Mouse (Mus musculus): Measurements from ENCODE around the gene Lrrc4b. TPM values are rescaled to one million over a fixed set of nuclear protein-coding genes. Genes with fewer than 3 reads are reported as not detected.

Gene Lrrc4b
- 0.36 and 0.57 TPM in 2 replicates for polyA plus RNA-seq (2015; fragmentation: Nextera tagmentation; extraction: Ambion mirVana)

DNA sequence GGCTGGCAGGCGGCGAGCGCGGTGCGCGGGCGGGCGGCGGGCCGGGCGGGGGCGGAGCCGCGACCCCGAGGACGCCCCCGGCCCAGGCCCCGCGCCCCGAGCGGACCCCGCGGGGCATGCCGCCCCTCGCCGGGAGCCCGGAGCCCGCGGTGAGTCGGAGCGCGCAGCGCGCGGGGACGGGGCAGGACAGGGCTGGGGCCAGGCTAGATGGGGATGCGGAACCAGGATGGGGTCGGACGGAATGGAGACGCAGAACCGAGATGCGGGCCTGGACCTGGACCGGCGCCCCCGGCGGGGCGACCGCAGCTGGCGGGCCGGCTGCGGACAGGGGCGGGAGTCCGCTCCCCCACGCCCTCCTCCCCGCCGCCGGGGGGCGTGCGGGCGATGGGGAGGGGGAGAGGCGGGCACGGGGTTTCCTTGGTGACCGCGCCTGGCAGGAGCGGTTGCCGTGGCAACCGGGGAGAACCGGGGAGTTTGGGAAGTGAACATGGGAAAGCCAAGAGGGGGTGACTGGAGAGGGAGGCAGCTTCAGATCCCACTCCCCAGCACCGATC, at the start of gene Lrrc4b:
TSS of gene Lrrc4b (plus strand) at position 51 of the 554 bp plus-strand sequence.
- H3K27me3 ChIP-seq (ENCODE audit: control insufficient read depth, insufficient read depth, low read depth, low read length) = peaks cover 48% of the 10 kb centered on the region
- peak within 1 kb of the TSS; percentile 45 for H3K9ac ChIP-seq (ENCODE audit: low read length)
- H3K27ac ChIP-seq (ENCODE audit: low read length) = no peak within 1 kb of the TSS
- peak within 1 kb of the TSS; percentile 73 for H3K4me2 ChIP-seq (ENCODE audit: low read depth, low read length)
- no peaks in the 10 kb centered on the region for H3K9me3 ChIP-seq (ENCODE audit: control insufficient read depth, low read length)
- H3K4me3 ChIP-seq (ENCODE audit: low read length) = peak within 1 kb of the TSS; percentile 52
- ATAC-seq (ENCODE audit: low read depth) = peak; percentile 52
- WGBS = 0% methylated on average over 21 of the region's 69 CpGs
- no peaks in the 10 kb centered on the region for H3K36me3 ChIP-seq (ENCODE audit: control insufficient read depth, insufficient read depth, low read length)
- H3K4me1 ChIP-seq (replicated peaks; ENCODE audit: control insufficient read depth, insufficient read depth, low read length) = peaks cover 8% of the 10 kb centered on the region

DNA sequence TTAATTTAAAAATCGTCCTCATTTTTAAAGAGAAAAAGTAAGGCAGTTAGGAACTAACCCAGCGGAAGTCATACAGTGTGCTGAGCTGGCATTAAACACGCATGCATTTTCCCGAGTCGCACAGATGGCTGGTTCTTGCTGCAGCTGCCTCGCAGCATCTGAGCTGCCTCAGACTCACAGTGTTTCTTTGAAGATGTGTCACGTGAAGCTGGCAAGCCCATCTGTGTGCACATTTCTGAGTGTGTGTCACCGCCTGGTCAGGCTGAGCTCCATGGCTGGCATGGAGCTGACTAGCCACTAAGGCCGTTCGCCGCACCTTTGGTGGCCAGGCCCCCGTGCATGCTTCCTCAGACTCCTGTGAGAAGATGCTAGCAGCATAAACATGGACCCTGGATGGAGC, 46.3 kb upstream of the Lrrc4b start:
- Histone ChIP-seq H3K4me2 (ENCODE audit: low read depth, low read length) (no peak overlapping the region), H3K27me3 (ENCODE audit: control insufficient read depth, insufficient read depth, low read depth, low read length) (no peaks in the 10 kb centered on the region), H3K9me3 (ENCODE audit: control insufficient read depth, low read length) (no peaks in the 10 kb centered on the region), H3K4me3 (ENCODE audit: low read length) (no peak overlapping the region), H3K27ac (ENCODE audit: low read length) (no peak overlapping the region), H3K9ac (ENCODE audit: low read length) (no peak overlapping the region), H3K36me3 (ENCODE audit: control insufficient read depth, insufficient read depth, low read length) (no peaks in the 10 kb centered on the region), H3K4me1 (replicated peaks; ENCODE audit: control insufficient read depth, insufficient read depth, low read length) (peaks cover 7% of the 10 kb centered on the region)
- no peak for ATAC-seq (ENCODE audit: low read depth)
- 65% methylated on average over 12 of the region's 12 CpGs for WGBS

- Histone ChIP-seq H3K36me3 (ENCODE audit: control insufficient read depth, insufficient read depth, low read length) (no peaks in the 10 kb centered on the region), H3K27ac (ENCODE audit: low read length) (no peak within 1 kb of the TSS), H3K9ac (ENCODE audit: low read length) (peak within 1 kb of the TSS; percentile 59), H3K4me2 (ENCODE audit: low read depth, low read length) (peak within 1 kb of the TSS; percentile 95), H3K27me3 (ENCODE audit: control insufficient read depth, insufficient read depth, low read depth, low read length) (no peaks in the 10 kb centered on the region), H3K4me1 (replicated peaks; ENCODE audit: control insufficient read depth, insufficient read depth, low read length) (no peaks in the 10 kb centered on the region), H3K4me3 (ENCODE audit: low read length) (peak within 1 kb of the TSS; percentile 54), H3K9me3 (ENCODE audit: control insufficient read depth, low read length) (no peaks in the 10 kb centered on the region)
- 0% methylated on average over 22 of the region's 33 CpGs for WGBS
- peak; percentile 88 for ATAC-seq (ENCODE audit: low read depth)
These were observed 44.7 kb upstream of the Lrrc4b start, which contains the start of gene Syt3 for GRCm38 (mm10) chr7:44383980-44384715. Gene Syt3 (plus strand): TSS chr7:44384102.

GRCm38 (mm10) chr7:44384716-44385059, 44.1 kb upstream of the Lrrc4b start:
- peak overlapping the region; percentile 55 for H3K9ac ChIP-seq (ENCODE audit: low read length)
- peak; percentile 57; the same call in 1 of the 2 replicates for ATAC-seq (ENCODE audit: low read depth)
- 0% methylated on average over 17 of the region's 17 CpGs for WGBS
- H3K27ac ChIP-seq (ENCODE audit: low read length) = no peak overlapping the region
- peak overlapping the region; percentile 54 for H3K4me3 ChIP-seq (ENCODE audit: low read length)
- H3K27me3 ChIP-seq (ENCODE audit: control insufficient read depth, insufficient read depth, low read depth, low read length) = no peaks in the 10 kb centered on the region
- H3K4me1 ChIP-seq (replicated peaks; ENCODE audit: control insufficient read depth, insufficient read depth, low read length) = no peaks in the 10 kb centered on the region
- H3K4me2 ChIP-seq (ENCODE audit: low read depth, low read length) = peak overlapping the region; percentile 95
- no peaks in the 10 kb centered on the region for H3K9me3 ChIP-seq (ENCODE audit: control insufficient read depth, low read length)
- no peaks in the 10 kb centered on the region for H3K36me3 ChIP-seq (ENCODE audit: control insufficient read depth, insufficient read depth, low read length)

DNA sequence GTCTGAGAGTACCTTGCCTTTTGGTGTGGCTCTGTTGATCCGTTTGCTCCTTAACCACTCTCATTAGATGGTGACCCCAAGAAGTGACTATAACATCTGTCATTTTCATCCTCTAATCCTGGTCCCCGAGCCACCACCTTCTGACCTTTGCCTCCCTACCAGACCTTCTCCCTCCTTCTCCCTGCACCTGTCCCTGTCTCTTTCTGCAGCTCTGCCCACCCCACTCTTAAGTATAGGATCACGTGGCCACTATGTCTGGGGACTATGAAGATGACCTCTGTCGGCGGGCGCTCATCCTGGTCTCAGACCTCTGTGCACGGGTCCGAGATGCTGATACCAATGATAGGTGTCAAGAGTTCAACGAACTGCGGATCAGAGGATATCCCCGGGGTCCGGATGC, 43.1 kb upstream of the Lrrc4b start, which contains the start of gene 1700008O03Rik:
TSS of gene 1700008O03Rik (minus strand) at position 101 of the 400 bp plus-strand sequence.
- no peak for ATAC-seq (ENCODE audit: low read depth)
- no peaks in the 10 kb centered on the region for H3K36me3 ChIP-seq (ENCODE audit: control insufficient read depth, insufficient read depth, low read length)
- no peaks in the 10 kb centered on the region for H3K9me3 ChIP-seq (ENCODE audit: control insufficient read depth, low read length)
- no peak within 1 kb of the TSS for H3K27ac ChIP-seq (ENCODE audit: low read length)
- H3K9ac ChIP-seq (ENCODE audit: low read length) = peak within 1 kb of the TSS; percentile 55
- H3K4me2 ChIP-seq (ENCODE audit: low read depth, low read length) = peak within 1 kb of the TSS; percentile 95
- 71% methylated on average over 12 of the region's 12 CpGs for WGBS
- H3K27me3 ChIP-seq (ENCODE audit: control insufficient read depth, insufficient read depth, low read depth, low read length) = peaks cover 2% of the 10 kb centered on the region; the same call in 1 of the 2 replicates
- H3K4me1 ChIP-seq (replicated peaks; ENCODE audit: control insufficient read depth, insufficient read depth, low read length) = no peaks in the 10 kb centered on the region
- H3K4me3 ChIP-seq (ENCODE audit: low read length) = peak within 1 kb of the TSS; percentile 54

DNA sequence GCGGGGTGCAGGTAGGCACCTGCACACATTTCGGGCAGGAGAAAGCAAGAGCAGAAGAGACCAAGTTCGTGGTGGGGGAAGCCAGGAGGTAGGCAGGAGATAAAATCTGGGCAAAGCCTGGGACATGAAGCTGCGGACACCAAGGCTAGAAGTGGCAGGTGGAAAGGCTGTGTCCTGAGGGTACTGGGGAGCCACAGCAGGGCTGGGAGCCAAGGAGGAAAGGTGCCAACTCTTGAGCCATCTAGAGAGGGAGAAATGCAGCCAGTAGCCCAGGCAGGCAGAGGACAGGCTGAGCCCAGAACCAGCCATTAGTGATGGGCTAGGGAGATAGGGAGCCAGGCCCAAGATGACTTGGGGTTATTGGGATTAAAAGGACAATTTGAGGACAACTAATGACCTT, 37.0 kb upstream of the Lrrc4b start:
- WGBS = 74% methylated on average over 4 of the region's 4 CpGs

GRCm38 (mm10) chr7:44392341-44392740, 36.5 kb upstream of the Lrrc4b start:
- no peak for ATAC-seq (ENCODE audit: low read depth)
- peaks cover 2% of the 10 kb centered on the region; the same call in 1 of the 2 replicates for H3K27me3 ChIP-seq (ENCODE audit: control insufficient read depth, insufficient read depth, low read depth, low read length)
- no peak overlapping the region for H3K9ac ChIP-seq (ENCODE audit: low read length)
- H3K4me2 ChIP-seq (ENCODE audit: low read depth, low read length) = no peak overlapping the region
- no peaks in the 10 kb centered on the region for H3K9me3 ChIP-seq (ENCODE audit: control insufficient read depth, low read length)
- no peak overlapping the region for H3K27ac ChIP-seq (ENCODE audit: low read length)
- no peaks in the 10 kb centered on the region for H3K4me1 ChIP-seq (replicated peaks; ENCODE audit: control insufficient read depth, insufficient read depth, low read length)
- no peak overlapping the region for H3K4me3 ChIP-seq (ENCODE audit: low read length)
- H3K36me3 ChIP-seq (ENCODE audit: control insufficient read depth, insufficient read depth, low read length) = no peaks in the 10 kb centered on the region
- WGBS = 84% methylated on average over 14 of the region's 14 CpGs

More for the DNA sequence above, 37.0 kb upstream of the Lrrc4b start:
- no peak overlapping the region for H3K9ac ChIP-seq (ENCODE audit: low read length)
- H3K36me3 ChIP-seq (ENCODE audit: control insufficient read depth, insufficient read depth, low read length) = no peaks in the 10 kb centered on the region
- H3K27ac ChIP-seq (ENCODE audit: low read length) = no peak overlapping the region
- H3K4me3 ChIP-seq (ENCODE audit: low read length) = no peak overlapping the region
- H3K27me3 ChIP-seq (ENCODE audit: control insufficient read depth, insufficient read depth, low read depth, low read length) = peaks cover 2% of the 10 kb centered on the region; the same call in 1 of the 2 replicates
- H3K9me3 ChIP-seq (ENCODE audit: control insufficient read depth, low read length) = no peaks in the 10 kb centered on the region
- ATAC-seq (ENCODE audit: low read depth) = no peak
- H3K4me2 ChIP-seq (ENCODE audit: low read depth, low read length) = no peak overlapping the region
- no peaks in the 10 kb centered on the region for H3K4me1 ChIP-seq (replicated peaks; ENCODE audit: control insufficient read depth, insufficient read depth, low read length)

DNA sequence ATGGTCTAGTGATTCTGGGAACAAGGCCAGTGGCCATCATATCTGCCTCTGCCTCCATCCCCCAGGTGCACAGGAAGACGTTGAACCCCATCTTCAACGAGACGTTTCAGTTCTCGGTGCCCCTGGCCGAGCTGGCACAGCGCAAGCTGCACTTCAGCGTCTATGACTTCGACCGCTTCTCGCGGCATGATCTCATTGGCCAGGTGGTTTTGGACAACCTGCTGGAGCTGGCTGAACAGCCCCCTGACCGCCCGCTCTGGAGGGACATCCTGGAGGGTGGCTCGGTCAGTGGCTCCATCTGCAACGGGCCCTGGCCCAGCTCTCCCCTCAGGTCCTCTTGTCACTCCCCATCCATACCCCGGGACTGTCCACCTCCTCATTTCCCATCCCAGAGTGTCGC, 35.5 kb upstream of the Lrrc4b start:
- Histone ChIP-seq H3K27me3 (ENCODE audit: control insufficient read depth, insufficient read depth, low read depth, low read length) (peaks cover 2% of the 10 kb centered on the region; the same call in 1 of the 2 replicates), H3K9me3 (ENCODE audit: control insufficient read depth, low read length) (no peaks in the 10 kb centered on the region), H3K9ac (ENCODE audit: low read length) (no peak overlapping the region), H3K36me3 (ENCODE audit: control insufficient read depth, insufficient read depth, low read length) (no peaks in the 10 kb centered on the region), H3K4me2 (ENCODE audit: low read depth, low read length) (no peak overlapping the region), H3K27ac (ENCODE audit: low read length) (no peak overlapping the region), H3K4me3 (ENCODE audit: low read length) (no peak overlapping the region), H3K4me1 (replicated peaks; ENCODE audit: control insufficient read depth, insufficient read depth, low read length) (no peaks in the 10 kb centered on the region)
- no peak for ATAC-seq (ENCODE audit: low read depth)
- 88% methylated on average over 17 of the region's 17 CpGs for WGBS

DNA sequence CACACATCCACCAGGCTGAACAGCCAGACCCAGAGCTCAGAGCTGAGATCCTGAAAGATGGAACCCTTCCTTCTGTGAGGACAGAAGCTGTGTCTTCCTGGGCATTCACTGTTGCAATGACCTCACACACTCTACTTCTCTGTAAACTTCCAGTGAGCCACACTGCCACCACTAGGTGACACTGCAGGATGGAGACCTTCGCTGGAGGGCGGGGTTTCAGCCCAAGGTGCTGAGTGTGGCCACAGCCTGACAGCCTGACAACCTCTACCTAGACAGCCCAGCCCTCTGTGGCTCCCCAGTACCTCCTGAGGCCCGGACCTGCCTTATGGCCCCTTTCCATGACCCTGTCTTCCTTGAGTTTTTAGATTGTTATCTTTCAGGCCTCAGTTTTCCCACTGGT, 30.2 kb upstream of the Lrrc4b start:
- Histone ChIP-seq H3K36me3 (ENCODE audit: control insufficient read depth, insufficient read depth, low read length) (no peaks in the 10 kb centered on the region), H3K27ac (ENCODE audit: low read length) (no peak overlapping the region), H3K4me3 (ENCODE audit: low read length) (no peak overlapping the region), H3K4me1 (replicated peaks; ENCODE audit: control insufficient read depth, insufficient read depth, low read length) (no peaks in the 10 kb centered on the region), H3K9ac (ENCODE audit: low read length) (no peak overlapping the region), H3K4me2 (ENCODE audit: low read depth, low read length) (no peak overlapping the region), H3K27me3 (ENCODE audit: control insufficient read depth, insufficient read depth, low read depth, low read length) (no peaks in the 10 kb centered on the region), H3K9me3 (ENCODE audit: control insufficient read depth, low read length) (no peaks in the 10 kb centered on the region)
- 12% methylated on average over 3 of the region's 3 CpGs for WGBS
- peak; percentile 51 for ATAC-seq (ENCODE audit: low read depth)
